Mouse (Mus musculus) cerebellum, postnatal 4 days (tissue): ENCODE measurements around the gene Krt36.

Source experiments
- DNase-seq, 2 experiments: peaks; one replicate each; pipeline ENCODE4 v3.0.0; 2022; ENCODE audit warnings: low spot score in 2 of 2, mixed read lengths in 1 of 2

Krt36 gene

GRCm38 (mm10) chr11:100105576-100106122 is at the start of gene Krt36:
TSS of gene Krt36 (minus strand) at chr11:100105626.
- no peak for DNase-seq

GRCm38 (mm10) chr11:100148615-100149330 is 43.3 kb upstream of the Krt36 start, which contains the start of gene Krt19:
TSS of gene Krt19 (minus strand) at chr11:100148665.
- DNase-seq = no peak

- DNase-seq = no peak
Observed at GRCm38 (mm10) chr11:100147566-100148353, 42.3 kb upstream of the Krt36 start.

- no peak for DNase-seq
Observed at GRCm38 (mm10) chr11:100145858-100146560, 40.6 kb upstream of the Krt36 start.

- no peak for DNase-seq
Observed at GRCm38 (mm10) chr11:100145104-100145503, 39.7 kb upstream of the Krt36 start.

GRCm38 (mm10) chr11:100140966-100141365 is 35.5 kb upstream of the Krt36 start:
- no peak for DNase-seq

- no peak for DNase-seq
Observed at GRCm38 (mm10) chr11:100139391-100139790, 34.0 kb upstream of the Krt36 start.

- no peak for DNase-seq
Observed at GRCm38 (mm10) chr11:100138809-100139208, 33.4 kb upstream of the Krt36 start.

- no peak for DNase-seq
Observed at GRCm38 (mm10) chr11:100137693-100138092, 32.3 kb upstream of the Krt36 start.

- no peak for DNase-seq
Observed at GRCm38 (mm10) chr11:100136559-100136958, 31.1 kb upstream of the Krt36 start.

- no peak for DNase-seq
Observed at GRCm38 (mm10) chr11:100135731-100136130, 30.3 kb upstream of the Krt36 start, which contains the start of gene Krt15. TSS of gene Krt15 (minus strand) at chr11:100135928.

GRCm38 (mm10) chr11:100124901-100125300 is 19.5 kb upstream of the Krt36 start:
- DNase-seq = no peak

- DNase-seq = no peak
Observed at GRCm38 (mm10) chr11:100121466-100121865, 16.0 kb upstream of the Krt36 start, which contains the start of gene Krt13. TSS of gene Krt13 (minus strand) at chr11:100121566.

- DNase-seq = no peak
Observed at GRCm38 (mm10) chr11:100120331-100120730, 14.9 kb upstream of the Krt36 start.

GRCm38 (mm10) chr11:100113742-100114029 is 8.3 kb upstream of the Krt36 start:
- no peak for DNase-seq

- no peak for DNase-seq
Observed at GRCm38 (mm10) chr11:100112935-100113741, 7.7 kb upstream of the Krt36 start.

- no peak for DNase-seq
Observed at GRCm38 (mm10) chr11:100102693-100103429, 2.6 kb downstream of the Krt36 start.

- no peak for DNase-seq
Observed at GRCm38 (mm10) chr11:100100391-100100790, 5.0 kb downstream of the Krt36 start.

- no peak for DNase-seq
Observed at GRCm38 (mm10) chr11:100097819-100098218, 7.6 kb downstream of the Krt36 start.

GRCm38 (mm10) chr11:100096141-100096540 is 9.3 kb downstream of the Krt36 start, which contains the start of gene Krt35:
TSS of gene Krt35 (minus strand) at chr11:100096241.
- DNase-seq = no peak
